Mouse (Mus musculus): ENCODE data around the gene Tmed1.

DNA sequence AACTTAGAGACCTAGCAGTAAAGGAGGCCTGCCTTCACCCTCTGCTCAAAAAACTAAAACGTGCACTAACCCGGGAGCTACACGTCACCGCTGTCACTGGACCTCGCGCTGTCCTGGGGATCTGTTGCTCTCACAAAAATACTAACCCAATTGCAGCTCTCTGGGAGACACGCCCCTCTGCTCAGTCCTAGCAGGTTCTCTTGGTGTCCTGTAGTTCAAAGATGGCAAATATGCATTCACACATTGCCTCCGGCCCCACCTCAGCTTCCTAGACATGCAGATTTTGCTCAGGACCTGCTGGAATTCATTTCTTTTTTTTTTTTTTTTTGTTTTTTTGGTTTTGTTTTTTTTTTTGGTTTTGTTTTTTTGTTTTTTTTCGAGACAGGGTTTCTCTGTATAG lies 19.4 kb downstream of the Tmed1 start:
- TF ChIP-seq CTCF (IDR thresholded peaks at IDR 0.05) (no peak), EP300 (IDR thresholded peaks at IDR 0.05; ENCODE audit: insufficient read depth, low read depth, low read length) (no peak), POLR2A (IDR thresholded peaks at IDR 0.05; ENCODE audit: insufficient read depth, low read depth, low read length) (no peak)

Data from heart, adult 2 months (tissue).